Mouse (Mus musculus) embryonic facial prominence, embryonic 11.5 days (tissue): ENCODE results near the gene Tead4. TPM values are rescaled to one million over a fixed set of nuclear protein-coding genes. Genes with fewer than 3 reads are reported as not detected.

ENCODE experiments used
- ATAC-seq: fragments of 200-750 bp; cut with Nextera tagmentation; replicated peaks from 2 replicates; pipeline ENCODE4 v1.8.0; 2017; ENCODE audit warnings: low read depth; ENCODE audit not compliant: insufficient number of reproducible peaks, low FRiP score, low TSS enrichment
- DNase-seq: peaks from one replicate; pipeline ENCODE4 v3.0.0-alpha.2; 2015; ENCODE audit warnings: low spot score
- H3K27ac ChIP-seq: fragments of 300-500 bp; sonication (generic); replicated peaks from 2 replicates; pipeline ENCODE4 v1.5.1; 2014; ENCODE audit warnings: mild to moderate bottlenecking, low read depth, low read length, control low read depth
- H3K27me3 ChIP-seq: fragments of 300-500 bp; sonication (generic); 2 replicates; pipeline ENCODE4 v1.6.1; 2014; ENCODE audit warnings: mild to moderate bottlenecking, low read length, moderate library complexity, mixed read lengths; ENCODE audit not compliant: control insufficient read depth, insufficient read depth
- H3K36me3 ChIP-seq: fragments of 300-500 bp; sonication (generic); replicated peaks from 2 replicates; pipeline ENCODE4 v1.6.1; 2014; ENCODE audit warnings: low read depth, mild to moderate bottlenecking, low read length, moderate library complexity, mixed read lengths; ENCODE audit not compliant: control insufficient read depth, insufficient read depth
- H3K4me1 ChIP-seq: fragments of 300-500 bp; sonication (generic); 2 replicates; pipeline ENCODE4 v1.6.1; 2014; ENCODE audit warnings: low read length, mixed read lengths; ENCODE audit not compliant: control insufficient read depth, insufficient read depth
- H3K4me2 ChIP-seq: fragments of 300-500 bp; sonication (generic); 2 replicates; pipeline ENCODE4 v1.6.1; 2014; ENCODE audit warnings: low read depth, mild to moderate bottlenecking, control low read depth, low read length, moderate library complexity
- H3K4me3 ChIP-seq: fragments of 300-500 bp; sonication (generic); 2 replicates; pipeline ENCODE4 v1.5.1; 2014; ENCODE audit warnings: low read depth, low read length, control low read depth
- H3K9ac ChIP-seq: fragments of 300-500 bp; sonication (generic); replicated peaks from 2 replicates; pipeline ENCODE4 v1.6.1; 2014; ENCODE audit warnings: mild to moderate bottlenecking, control low read depth, low read length
- H3K9me3 ChIP-seq: fragments of 300-500 bp; sonication (generic); replicated peaks from 2 replicates; pipeline ENCODE4 v1.6.1; 2016; ENCODE audit warnings: mild to moderate bottlenecking, low read length, inconsistent platforms, mixed read lengths; ENCODE audit not compliant: control insufficient read depth
- WGBS: fragments of 180-500 bp; shearing (Covaris S2); extraction: QIAGEN DNeasy Blood & Tissue Kit; methylation state at CpG from one replicate; pipeline ENCODE4 v1.1.7; 2014; 5-methylcytosine and 5-hydroxymethylcytosine counted together
- polyA plus RNA-seq: library from polyadenylated mRNA; unstranded; fragments of >200 nt; fragmentation: Nextera tagmentation; extraction: Ambion mirVana; gene quantifications from 2 replicates; pipeline ENCODE4 v1.2.1, GENCODE M21; 2014

Tead4 gene
- polyA plus RNA-seq, 1 experiment from 2014 or later = 1.4 TPM

- H3K36me3 ChIP-seq = no peaks in the 10 kb centered on the region
- WGBS = 93% methylated on average over 8 of the region's 8 CpGs
- H3K4me2 ChIP-seq = no peak overlapping the region
- no peak for DNase-seq
- no peak overlapping the region for H3K9ac ChIP-seq
- H3K4me3 ChIP-seq = no peak overlapping the region
- ATAC-seq = no peak
- H3K27me3 ChIP-seq = no peaks in the 10 kb centered on the region
- H3K4me1 ChIP-seq = no peaks in the 10 kb centered on the region
- no peaks in the 10 kb centered on the region for H3K9me3 ChIP-seq
- no peak overlapping the region for H3K27ac ChIP-seq
Measured at GRCm38 (mm10) chr6:128275506-128276064, 25.0 kb downstream of the Tead4 start.

GRCm38 (mm10) chr6:128273507-128273906 is 27.1 kb downstream of the Tead4 start:
- no peaks in the 10 kb centered on the region for H3K4me1 ChIP-seq
- 82% methylated on average over 1 of the region's 1 CpGs for WGBS
- no peak overlapping the region for H3K4me3 ChIP-seq
- H3K4me2 ChIP-seq = no peak overlapping the region
- ATAC-seq (no peak), DNase-seq (no peak)
- H3K9me3 ChIP-seq = no peaks in the 10 kb centered on the region
- no peak overlapping the region for H3K27ac ChIP-seq
- H3K36me3 ChIP-seq = no peaks in the 10 kb centered on the region
- no peak overlapping the region for H3K9ac ChIP-seq
- H3K27me3 ChIP-seq = no peaks in the 10 kb centered on the region

GRCm38 (mm10) chr6:128272754-128273153 is 27.9 kb downstream of the Tead4 start:
- Histone ChIP-seq H3K27me3 (no peaks in the 10 kb centered on the region), H3K9ac (no peak overlapping the region), H3K27ac (no peak overlapping the region), H3K4me1 (no peaks in the 10 kb centered on the region), H3K4me2 (no peak overlapping the region), H3K9me3 (no peaks in the 10 kb centered on the region), H3K36me3 (no peaks in the 10 kb centered on the region), H3K4me3 (no peak overlapping the region)
- DNase-seq (no peak), ATAC-seq (no peak)
- WGBS = 94% methylated on average over 17 of the region's 17 CpGs

- Histone ChIP-seq H3K4me3 (no peak overlapping the region), H3K4me2 (no peak overlapping the region), H3K27me3 (no peaks in the 10 kb centered on the region), H3K9ac (no peak overlapping the region), H3K4me1 (no peaks in the 10 kb centered on the region), H3K9me3 (no peaks in the 10 kb centered on the region), H3K27ac (no peak overlapping the region), H3K36me3 (no peaks in the 10 kb centered on the region)
- no peak for ATAC-seq
- DNase-seq = no peak
- WGBS = 64% methylated on average over 4 of the region's 4 CpGs
Measured at GRCm38 (mm10) chr6:128269850-128270249, 30.8 kb downstream of the Tead4 start.

- Histone ChIP-seq H3K27ac (no peak overlapping the region), H3K4me1 (no peaks in the 10 kb centered on the region), H3K36me3 (no peaks in the 10 kb centered on the region), H3K9me3 (no peaks in the 10 kb centered on the region), H3K4me2 (no peak overlapping the region), H3K4me3 (no peak overlapping the region), H3K9ac (no peak overlapping the region), H3K27me3 (no peaks in the 10 kb centered on the region)
- WGBS = 70% methylated on average over 8 of the region's 8 CpGs
- DNase-seq (no peak), ATAC-seq (no peak)
Measured at GRCm38 (mm10) chr6:128264870-128265526, 35.6 kb downstream of the Tead4 start.

- Histone ChIP-seq H3K27ac (no peak overlapping the region), H3K36me3 (no peaks in the 10 kb centered on the region), H3K4me3 (no peak overlapping the region), H3K4me2 (no peak overlapping the region), H3K9ac (no peak overlapping the region), H3K9me3 (no peaks in the 10 kb centered on the region), H3K4me1 (no peaks in the 10 kb centered on the region), H3K27me3 (no peaks in the 10 kb centered on the region)
- no peak for ATAC-seq
- WGBS = 63% methylated on average over 1 of the region's 1 CpGs
- DNase-seq = no peak
Measured at GRCm38 (mm10) chr6:128261486-128261885, 39.1 kb downstream of the Tead4 start.

GRCm38 (mm10) chr6:128259252-128259651 is 41.4 kb downstream of the Tead4 start:
- H3K4me3 ChIP-seq = no peak overlapping the region
- no peaks in the 10 kb centered on the region for H3K9me3 ChIP-seq
- WGBS = 90% methylated on average over 3 of the region's 3 CpGs
- no peak overlapping the region for H3K27ac ChIP-seq
- ATAC-seq = no peak
- H3K4me1 ChIP-seq = no peaks in the 10 kb centered on the region
- H3K36me3 ChIP-seq = no peaks in the 10 kb centered on the region
- no peaks in the 10 kb centered on the region for H3K27me3 ChIP-seq
- H3K4me2 ChIP-seq = no peak overlapping the region
- DNase-seq = no peak
- no peak overlapping the region for H3K9ac ChIP-seq

- no peaks in the 10 kb centered on the region for H3K36me3 ChIP-seq
- no peaks in the 10 kb centered on the region for H3K4me1 ChIP-seq
- no peak overlapping the region for H3K4me2 ChIP-seq
- ATAC-seq = no peak
- no peak overlapping the region for H3K4me3 ChIP-seq
- no peak for DNase-seq
- H3K9me3 ChIP-seq = no peaks in the 10 kb centered on the region
- no peaks in the 10 kb centered on the region for H3K27me3 ChIP-seq
- H3K27ac ChIP-seq = no peak overlapping the region
- WGBS = 60% methylated on average over 2 of the region's 2 CpGs
- H3K9ac ChIP-seq = no peak overlapping the region
Measured at GRCm38 (mm10) chr6:128255941-128256340, 44.7 kb downstream of the Tead4 start.
